Mouse (Mus musculus): ENCODE data around the gene Nlgn2. TPM values are rescaled to one million over a fixed set of nuclear protein-coding genes. Genes with fewer than 3 reads are reported as not detected.

The Nlgn2 gene
- total and polyA plus RNA-seq, 2 experiments from 2014 or later = 23.5 to 137 TPM

DNA sequence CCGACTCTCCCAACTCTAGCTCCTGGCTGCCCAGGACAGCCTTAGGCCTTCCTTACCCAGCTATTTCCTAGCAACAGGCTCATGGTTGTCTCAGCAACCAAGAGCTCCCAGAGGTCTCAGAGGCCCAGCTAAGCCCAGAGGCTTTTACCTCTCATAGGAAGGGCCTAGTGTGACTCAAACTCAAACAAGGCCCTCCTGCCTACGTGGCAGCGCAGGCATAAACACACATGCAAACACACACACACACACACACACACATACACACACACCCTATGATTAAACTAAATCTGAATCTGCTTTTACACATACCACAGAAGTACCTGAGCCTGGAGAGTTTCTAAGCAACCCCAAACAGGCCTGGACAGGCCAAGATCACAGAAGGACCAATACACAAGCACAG is 40.8 kb upstream of the Nlgn2 start:
- no peak for TF ChIP-seq CTCF (IDR thresholded peaks at IDR 0.05)
- H3K9ac ChIP-seq (replicated peaks; ENCODE audit: low read length, poor library complexity, severe bottlenecking) = 0 out of 2 replicates have a peak overlapping the region, but pooled peaks have one; percentile 24
- H3K4me2 ChIP-seq (ENCODE audit: low read depth, low read length, poor library complexity, severe bottlenecking) = no peak overlapping the region
- no peaks in the 10 kb centered on the region for H3K36me3 ChIP-seq (ENCODE audit: insufficient read depth, low read length)
- H3K4me1 ChIP-seq (ENCODE audit: insufficient read depth, low read length) = no peaks in the 10 kb centered on the region
- no peaks in the 10 kb centered on the region for H3K9me3 ChIP-seq (ENCODE audit: low read length)
- no peaks in the 10 kb centered on the region for H3K27me3 ChIP-seq (ENCODE audit: insufficient read depth, low read length)
- ATAC-seq (ENCODE audit: low FRiP score) (no peak), DNase-seq (ENCODE audit: low spot score) (peak; percentile 18)
- WGBS = 42% methylated on average over 3 of the region's 3 CpGs
- H3K27ac ChIP-seq (ENCODE audit: low read depth, low read length) = 0 out of 2 replicates have a peak overlapping the region, but pooled peaks have one; percentile 32
- H3K4me3 ChIP-seq (ENCODE audit: low read depth, low read length) = no peak overlapping the region

DNA sequence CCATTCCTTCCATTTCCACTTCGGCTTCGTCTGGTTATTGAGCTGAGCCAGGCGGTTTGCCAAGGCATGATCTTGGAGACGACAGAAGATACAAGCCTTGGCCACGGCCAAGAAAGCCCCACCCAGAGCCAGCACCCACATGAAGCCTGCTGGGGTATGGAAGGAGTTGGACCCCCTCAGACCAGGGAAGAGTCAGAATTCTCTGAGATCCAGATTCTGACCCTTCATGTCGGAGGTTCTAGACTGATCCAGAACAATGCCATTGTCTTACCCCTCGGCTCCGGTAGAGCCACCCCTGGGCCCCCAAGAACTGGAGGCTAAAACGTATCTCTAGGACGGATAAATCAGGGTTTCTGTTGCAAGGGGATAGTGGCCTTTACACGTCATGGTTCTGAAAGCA is 40.3 kb upstream of the Nlgn2 start, which contains the start of gene Tmem95:
TSS of gene Tmem95 (minus strand) at position 141 of the 400 bp plus-strand sequence.
- Histone ChIP-seq H3K4me2 (ENCODE audit: low read depth, low read length, poor library complexity, severe bottlenecking) (peak within 1 kb of the TSS; percentile 10; the same call in 1 of the 2 replicates), H3K9me3 (ENCODE audit: low read length) (no peaks in the 10 kb centered on the region), H3K36me3 (ENCODE audit: insufficient read depth, low read length) (no peaks in the 10 kb centered on the region), H3K9ac (replicated peaks; ENCODE audit: low read length, poor library complexity, severe bottlenecking) (0 out of 2 replicates have a peak within 1 kb of the TSS, but pooled peaks have one; percentile 24), H3K27ac (ENCODE audit: low read depth, low read length) (0 out of 2 replicates have a peak within 1 kb of the TSS, but pooled peaks have one; percentile 32), H3K4me1 (ENCODE audit: insufficient read depth, low read length) (no peaks in the 10 kb centered on the region), H3K4me3 (ENCODE audit: low read depth, low read length) (no peak within 1 kb of the TSS), H3K27me3 (ENCODE audit: insufficient read depth, low read length) (no peaks in the 10 kb centered on the region)
- ATAC-seq (ENCODE audit: low FRiP score) (no peak), DNase-seq (ENCODE audit: low spot score) (no peak)
- WGBS = 87% methylated on average over 11 of the region's 11 CpGs
- no peak for TF ChIP-seq CTCF (IDR thresholded peaks at IDR 0.05)

DNA sequence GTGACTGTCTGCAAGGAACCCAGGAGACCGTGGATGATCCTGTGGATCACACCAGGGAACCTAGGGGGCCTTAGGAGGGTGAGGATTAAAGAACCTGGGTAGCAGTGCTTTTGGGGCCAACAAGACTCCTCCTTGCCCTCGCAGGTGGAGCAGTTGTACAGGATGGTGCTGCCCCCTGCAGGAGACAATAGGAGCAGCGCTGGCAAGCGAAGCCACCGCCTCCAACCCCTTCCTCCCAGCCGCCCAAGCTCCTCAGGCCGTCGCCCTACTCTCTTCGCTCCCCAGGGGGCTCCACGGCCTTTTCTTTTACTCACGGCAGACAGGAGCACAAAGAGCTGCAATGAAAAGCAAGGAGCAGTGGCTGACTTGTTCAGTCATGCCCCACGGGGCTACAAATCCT is 39.3 kb upstream of the Nlgn2 start:
- Histone ChIP-seq H3K27me3 (ENCODE audit: insufficient read depth, low read length) (no peaks in the 10 kb centered on the region), H3K9me3 (ENCODE audit: low read length) (no peaks in the 10 kb centered on the region), H3K27ac (ENCODE audit: low read depth, low read length) (no peak overlapping the region), H3K4me3 (ENCODE audit: low read depth, low read length) (no peak overlapping the region), H3K4me2 (ENCODE audit: low read depth, low read length, poor library complexity, severe bottlenecking) (peak overlapping the region; percentile 10; the same call in 1 of the 2 replicates), H3K4me1 (ENCODE audit: insufficient read depth, low read length) (no peaks in the 10 kb centered on the region), H3K9ac (replicated peaks; ENCODE audit: low read length, poor library complexity, severe bottlenecking) (no peak overlapping the region), H3K36me3 (ENCODE audit: insufficient read depth, low read length) (no peaks in the 10 kb centered on the region)
- ATAC-seq (ENCODE audit: low FRiP score) (no peak), DNase-seq (ENCODE audit: low spot score) (peak; percentile 83)
- TF ChIP-seq CTCF (IDR thresholded peaks at IDR 0.05) = peak; percentile 80
- 3% methylated on average over 12 of the region's 12 CpGs for WGBS

DNA sequence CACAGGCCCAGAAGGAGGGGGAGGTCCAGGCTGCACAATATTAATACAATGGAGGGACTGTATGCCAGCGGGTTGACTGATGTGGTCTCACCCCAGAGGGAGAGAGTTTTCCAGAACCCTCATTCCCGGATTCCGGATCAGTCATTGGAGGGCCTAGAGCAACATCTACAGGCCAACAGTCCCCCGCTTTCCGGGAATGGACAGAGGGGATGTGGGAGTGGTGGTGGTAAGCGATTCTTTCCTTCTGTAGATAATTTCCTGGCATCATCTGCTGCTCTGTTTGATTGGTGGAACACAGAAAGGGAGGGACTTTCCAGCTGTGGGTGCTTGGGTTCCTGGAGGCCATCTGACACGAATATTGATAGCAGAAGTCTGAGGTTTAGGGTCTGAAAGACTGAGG is 38.6 kb upstream of the Nlgn2 start:
- DNase-seq (ENCODE audit: low spot score) = no peak
- no peaks in the 10 kb centered on the region for H3K9me3 ChIP-seq (ENCODE audit: low read length)
- no peaks in the 10 kb centered on the region for H3K27me3 ChIP-seq (ENCODE audit: insufficient read depth, low read length)
- WGBS = 68% methylated on average over 7 of the region's 7 CpGs
- no peak overlapping the region for H3K9ac ChIP-seq (replicated peaks; ENCODE audit: low read length, poor library complexity, severe bottlenecking)
- H3K4me3 ChIP-seq (ENCODE audit: low read depth, low read length) = no peak overlapping the region
- H3K36me3 ChIP-seq (ENCODE audit: insufficient read depth, low read length) = no peaks in the 10 kb centered on the region
- H3K4me1 ChIP-seq (ENCODE audit: insufficient read depth, low read length) = no peaks in the 10 kb centered on the region
- no peak for ATAC-seq (ENCODE audit: low FRiP score)
- no peak overlapping the region for H3K27ac ChIP-seq (ENCODE audit: low read depth, low read length)
- no peak for TF ChIP-seq CTCF (IDR thresholded peaks at IDR 0.05)
- no peak overlapping the region for H3K4me2 ChIP-seq (ENCODE audit: low read depth, low read length, poor library complexity, severe bottlenecking)

DNA sequence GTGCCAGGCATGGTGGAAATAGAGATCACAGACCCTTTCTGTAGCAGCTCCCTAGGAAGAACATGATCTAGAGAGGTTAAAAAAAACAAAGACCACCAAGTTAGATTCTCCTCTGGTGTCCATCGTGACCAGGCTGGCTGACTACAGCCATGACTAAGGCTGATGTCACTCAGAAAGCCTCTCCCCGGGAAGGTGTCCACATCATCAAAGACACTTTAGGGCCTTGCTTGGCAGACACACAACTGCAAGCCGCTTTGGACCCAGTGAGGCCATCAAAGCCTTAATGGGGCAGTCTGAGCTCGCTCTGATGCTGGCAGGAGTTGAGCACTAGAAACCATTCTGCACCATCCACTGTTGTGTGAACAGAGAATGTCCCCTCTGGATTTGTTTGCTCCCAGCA is 34.9 kb upstream of the Nlgn2 start:
- TF ChIP-seq CTCF (IDR thresholded peaks at IDR 0.05) = no peak
- Histone ChIP-seq H3K4me1 (ENCODE audit: insufficient read depth, low read length) (no peaks in the 10 kb centered on the region), H3K9ac (replicated peaks; ENCODE audit: low read length, poor library complexity, severe bottlenecking) (no peak overlapping the region), H3K36me3 (ENCODE audit: insufficient read depth, low read length) (no peaks in the 10 kb centered on the region), H3K4me3 (ENCODE audit: low read depth, low read length) (no peak overlapping the region), H3K4me2 (ENCODE audit: low read depth, low read length, poor library complexity, severe bottlenecking) (no peak overlapping the region), H3K27ac (ENCODE audit: low read depth, low read length) (no peak overlapping the region), H3K9me3 (ENCODE audit: low read length) (no peaks in the 10 kb centered on the region), H3K27me3 (ENCODE audit: insufficient read depth, low read length) (no peaks in the 10 kb centered on the region)
- DNase-seq (ENCODE audit: low spot score) (no peak), ATAC-seq (ENCODE audit: low FRiP score) (no peak)
- 75% methylated on average over 4 of the region's 4 CpGs for WGBS

DNA sequence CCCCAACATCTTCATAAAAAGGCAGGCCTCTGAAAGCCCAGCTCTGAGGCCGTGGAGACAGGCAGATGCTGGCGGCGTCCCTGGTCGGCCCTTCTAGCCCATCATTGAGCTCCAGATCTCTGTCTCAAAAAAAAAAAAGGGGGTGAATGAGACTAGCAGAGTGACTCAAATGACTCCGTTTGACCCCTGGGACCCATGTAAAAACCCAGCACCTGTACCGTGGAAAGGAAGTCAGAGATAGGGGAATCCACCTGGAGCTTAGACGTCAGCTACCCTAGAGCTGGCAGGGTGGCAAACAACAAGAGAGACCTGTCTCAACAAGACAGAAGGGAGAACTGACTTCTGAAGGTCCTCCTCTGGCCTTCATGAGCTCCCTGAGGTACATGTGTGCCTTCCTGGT is 34.2 kb upstream of the Nlgn2 start:
- Histone ChIP-seq H3K27ac (ENCODE audit: low read depth, low read length) (no peak overlapping the region), H3K27me3 (ENCODE audit: insufficient read depth, low read length) (no peaks in the 10 kb centered on the region), H3K9me3 (ENCODE audit: low read length) (no peaks in the 10 kb centered on the region), H3K4me3 (ENCODE audit: low read depth, low read length) (no peak overlapping the region), H3K4me1 (ENCODE audit: insufficient read depth, low read length) (no peaks in the 10 kb centered on the region), H3K4me2 (ENCODE audit: low read depth, low read length, poor library complexity, severe bottlenecking) (no peak overlapping the region), H3K36me3 (ENCODE audit: insufficient read depth, low read length) (no peaks in the 10 kb centered on the region), H3K9ac (replicated peaks; ENCODE audit: low read length, poor library complexity, severe bottlenecking) (no peak overlapping the region)
- ATAC-seq (ENCODE audit: low FRiP score) (no peak), DNase-seq (ENCODE audit: low spot score) (no peak)
- TF ChIP-seq CTCF (IDR thresholded peaks at IDR 0.05) = no peak
- WGBS = 86% methylated on average over 7 of the region's 7 CpGs

Data from midbrain, postnatal 0 days (tissue).